Mouse (Mus musculus) right cerebral cortex, postnatal 10 days (tissue): ENCODE measurements around the gene Steap2.
A peak's percentile ranks its signal among the peaks of the same experiment; 100 is the strongest.
"Not testable (repeated sequence)": the region's sequence is repeated elsewhere in the genome, so short reads cannot be mapped to it uniquely, and the experiment has no call there.

Experiments used
- DNase-seq, 2 experiments: peaks; one replicate each; pipeline ENCODE4 v3.0.0; 2021; ENCODE audit warnings: low spot score in 2 of 2

The Steap2 gene

DNA sequence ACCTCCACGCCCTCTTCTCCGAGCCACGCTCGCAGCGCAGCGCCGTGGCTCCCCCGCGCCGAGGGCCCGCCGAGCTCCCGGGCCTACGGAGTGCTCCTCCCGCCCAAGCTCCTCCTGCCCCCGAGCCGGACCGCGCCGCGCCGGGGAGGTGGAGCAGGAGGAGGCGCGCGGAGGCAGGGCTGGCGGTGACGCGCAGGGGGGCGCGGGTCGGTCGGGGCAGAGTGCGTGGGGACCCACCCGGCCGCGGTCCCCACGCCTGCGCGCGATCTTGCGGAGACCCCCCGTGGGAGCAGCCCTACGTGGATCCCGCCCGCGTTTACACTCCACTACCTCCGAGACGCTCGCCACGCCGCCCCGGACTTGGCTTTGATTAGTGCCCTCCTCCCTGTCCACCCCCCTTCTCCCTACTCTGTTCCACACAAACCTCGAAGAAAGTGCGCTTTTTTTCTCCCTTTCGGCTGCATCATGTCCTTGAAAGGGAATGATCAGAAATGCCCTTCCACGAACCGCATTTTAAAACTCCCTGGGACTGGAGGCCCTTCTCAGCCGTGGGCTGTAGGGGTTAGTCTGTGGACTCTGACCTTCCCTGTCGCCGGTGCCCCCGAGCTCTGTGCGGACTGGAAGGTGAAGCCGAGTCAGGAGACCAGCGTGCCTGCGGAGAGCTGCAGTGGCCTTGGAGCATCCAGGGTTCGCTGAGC, at the start of gene Steap2:
Gene Steap2 (minus strand): TSS at position 623 of the 698 bp plus-strand sequence.
- DNase-seq: peak; percentile 34 to 58

- no peak for DNase-seq
These were observed 40.1 kb upstream of the Steap2 start for GRCm38 (mm10) chr5:5734445-5734844.

DNA sequence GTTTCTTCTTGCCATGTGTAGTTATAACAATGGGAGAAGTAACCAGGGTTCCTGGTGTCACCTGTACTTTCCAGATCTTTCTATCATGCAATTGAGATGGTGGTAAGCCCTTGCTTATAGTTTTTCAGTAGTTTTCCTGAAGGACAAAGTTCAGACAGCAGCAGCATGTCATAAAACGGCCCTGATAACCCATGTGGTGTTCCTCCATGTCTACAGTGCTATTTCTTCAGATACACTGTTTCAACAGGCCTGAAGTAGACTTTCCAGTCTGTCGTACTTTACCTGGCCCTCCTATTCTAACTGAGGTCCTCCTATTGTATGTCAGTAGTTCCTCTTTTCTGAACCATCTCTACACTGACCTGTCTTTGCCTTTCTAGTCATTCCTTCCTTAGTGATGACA, 38.5 kb upstream of the Steap2 start:
- no peak for DNase-seq

GRCm38 (mm10) chr5:5732208-5732607, 37.8 kb upstream of the Steap2 start:
- DNase-seq: no peak

GRCm38 (mm10) chr5:5729904-5730303, 35.5 kb upstream of the Steap2 start:
- DNase-seq: no peak

GRCm38 (mm10) chr5:5722217-5722616, 27.8 kb upstream of the Steap2 start:
- no peak for DNase-seq

GRCm38 (mm10) chr5:5711032-5711431, 16.7 kb upstream of the Steap2 start:
- DNase-seq: no peak

GRCm38 (mm10) chr5:5707341-5708278, 13.2 kb upstream of the Steap2 start:
- DNase-seq: no peak

DNA sequence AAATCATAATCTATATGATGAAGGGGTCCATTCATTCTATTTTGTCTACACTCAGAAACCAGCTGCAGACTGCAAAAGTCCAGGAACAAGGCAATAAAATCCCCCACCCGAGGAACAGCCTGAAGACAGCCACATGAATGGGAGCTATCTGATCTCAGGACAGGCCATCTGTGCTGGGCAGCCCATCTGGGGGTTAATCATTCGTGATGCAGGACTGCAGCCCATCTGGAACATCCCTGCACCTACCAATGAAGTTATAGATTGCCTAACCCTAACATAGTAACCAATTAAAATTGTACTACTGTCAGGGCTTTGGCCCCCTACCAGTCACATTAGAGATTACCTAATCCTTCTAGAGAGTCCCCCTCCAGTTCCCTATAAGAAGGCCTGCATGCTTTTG, 10.6 kb upstream of the Steap2 start:
- DNase-seq: no peak

DNA sequence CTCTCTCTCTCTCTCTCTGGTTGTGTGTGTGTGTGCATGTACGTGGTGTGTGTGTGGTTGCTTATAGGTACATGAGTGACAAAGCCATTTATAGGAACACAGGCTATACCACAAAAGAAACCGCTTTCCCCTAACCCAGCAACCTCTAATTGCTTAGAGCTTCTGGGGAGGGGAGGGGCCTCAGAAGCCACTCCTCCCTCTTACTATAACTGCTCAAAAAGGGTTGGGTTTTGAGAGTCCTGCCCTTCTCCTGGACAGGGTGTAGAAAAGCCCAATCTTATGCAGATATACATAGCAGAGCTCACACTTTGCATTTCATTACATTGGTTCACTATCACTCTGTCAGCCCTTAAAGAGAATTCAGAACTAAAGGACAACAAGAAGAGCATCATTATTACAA, 6.0 kb upstream of the Steap2 start:
- DNase-seq: no peak

DNA sequence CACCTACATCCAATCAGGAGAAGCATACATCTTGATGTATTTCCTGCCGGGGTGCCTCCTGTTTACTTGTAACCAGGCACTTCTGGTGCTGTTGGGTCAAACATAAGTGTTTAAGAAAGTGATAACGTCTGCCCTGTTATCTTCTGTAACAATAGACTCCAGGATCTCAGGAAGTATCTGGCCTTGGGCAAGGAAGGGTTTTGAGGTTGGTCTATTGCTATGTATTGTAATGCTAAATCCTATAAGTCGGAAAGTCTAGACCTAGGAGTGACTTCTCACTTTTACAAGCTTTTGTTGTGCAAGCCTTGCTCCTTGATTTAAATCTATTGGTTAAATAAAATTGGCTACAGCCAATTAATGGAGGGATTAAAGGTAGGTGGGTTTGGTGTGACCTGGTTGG, 4.5 kb upstream of the Steap2 start:
- DNase-seq: no peak

GRCm38 (mm10) chr5:5695401-5695942, 1.1 kb upstream of the Steap2 start:
- no peak for DNase-seq

DNA sequence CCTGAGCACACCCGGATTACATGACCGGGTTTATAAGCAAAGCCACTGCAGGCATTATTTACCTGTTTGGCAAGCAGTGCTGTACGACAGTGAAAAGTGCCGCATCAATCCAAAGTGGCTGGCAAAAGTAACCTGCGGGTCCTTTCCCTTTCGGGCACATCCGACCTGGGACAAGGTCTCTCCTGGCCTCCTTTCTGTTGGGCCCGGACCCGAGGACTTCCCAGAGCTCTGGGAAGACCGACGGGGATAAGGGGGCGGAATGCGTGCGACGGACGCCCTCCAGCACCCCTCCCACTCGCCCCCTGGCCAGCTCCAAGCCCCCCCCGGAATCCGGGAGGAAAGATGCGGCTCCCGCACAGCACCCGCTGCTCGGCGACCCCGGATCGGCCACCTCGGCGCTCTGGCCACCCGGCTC, 830 bp downstream of the Steap2 start:
- no peak for DNase-seq

DNA sequence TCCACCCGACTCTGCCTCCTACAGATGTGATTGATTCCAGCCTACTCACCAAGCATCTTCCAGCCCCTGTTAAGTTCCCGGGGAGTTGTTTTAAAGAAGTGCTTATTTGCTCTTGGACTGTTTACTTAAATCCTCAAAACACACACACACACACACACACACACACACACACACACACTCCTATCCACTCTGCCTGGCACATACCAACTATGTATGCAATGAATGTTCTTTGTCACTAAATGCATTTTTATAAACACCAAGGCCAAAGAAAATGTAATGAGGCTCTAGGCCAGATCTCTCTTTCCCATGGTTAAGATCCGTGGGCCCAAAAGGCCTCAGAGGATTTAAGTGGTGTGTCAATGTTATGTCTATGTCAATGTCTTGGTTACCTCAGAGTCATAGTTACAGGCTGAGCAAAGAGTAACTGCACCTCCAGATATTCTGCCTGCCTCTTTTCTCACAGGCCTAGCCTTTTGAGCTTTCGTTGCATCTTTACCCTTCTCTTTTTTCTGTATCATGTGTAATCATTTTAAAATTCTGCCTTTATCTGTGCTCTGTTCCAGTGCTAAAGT, 2.1 kb downstream of the Steap2 start:
- DNase-seq: no peak

- DNase-seq: no peak
These were observed 5.3 kb downstream of the Steap2 start for GRCm38 (mm10) chr5:5688945-5689540.

DNA sequence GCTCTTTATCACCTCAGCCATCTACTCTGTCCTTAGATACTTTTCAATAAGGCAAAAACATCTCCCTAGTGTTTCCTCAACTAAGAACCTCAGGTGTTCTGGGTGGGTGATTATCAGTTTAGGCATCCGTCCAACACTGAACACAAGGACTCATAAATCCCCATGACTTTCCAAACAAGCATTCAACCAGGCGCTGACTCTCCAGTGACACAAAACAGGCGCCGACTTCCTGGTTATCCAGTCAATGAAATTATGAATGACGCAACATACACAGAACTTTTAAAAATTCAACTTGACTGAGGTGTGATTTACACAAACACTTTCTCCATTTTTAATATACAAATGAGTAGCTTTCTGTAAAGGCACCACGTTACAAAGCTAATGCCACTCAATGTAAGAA, 6.2 kb downstream of the Steap2 start:
- no peak for DNase-seq

DNA sequence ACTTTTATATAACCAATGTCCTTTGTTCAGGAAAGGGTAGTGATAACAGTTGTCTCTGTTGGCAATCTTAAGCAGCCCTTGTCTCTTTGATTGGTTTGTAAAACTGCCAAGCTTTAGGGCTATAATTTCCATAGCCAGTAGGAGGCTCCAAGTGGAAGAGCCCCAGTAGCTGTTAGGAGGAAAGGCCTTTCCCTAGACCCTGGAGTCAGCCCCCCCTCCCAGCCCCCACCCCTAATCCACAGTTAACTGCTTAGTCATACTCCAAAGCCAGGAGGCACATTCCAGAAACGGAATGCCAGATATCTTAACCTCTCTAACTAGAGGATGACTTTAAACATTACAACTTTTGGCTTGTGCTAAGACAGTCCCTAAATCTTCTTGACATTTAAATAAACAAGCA, 7.4 kb downstream of the Steap2 start:
- no peak for DNase-seq

DNA sequence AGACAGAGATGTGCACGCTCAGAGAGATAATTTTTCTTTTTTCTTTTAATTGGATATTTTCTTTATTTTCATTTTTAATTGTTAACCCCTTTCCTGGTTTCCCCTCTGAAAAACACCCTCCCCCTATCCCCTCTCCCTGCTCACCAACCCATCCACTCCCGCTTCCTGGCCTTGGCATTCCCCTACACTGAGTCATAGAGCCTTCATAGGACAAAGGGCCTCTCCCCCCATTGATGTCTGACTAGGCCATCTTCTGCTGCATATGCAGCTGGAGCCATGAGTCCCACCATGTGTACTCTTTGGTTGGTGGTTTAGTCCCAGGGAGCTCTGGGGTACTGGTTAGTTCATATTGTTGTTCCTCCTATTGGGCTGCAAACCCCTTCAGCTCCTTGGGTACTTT, 9.4 kb downstream of the Steap2 start:
- not testable (repeated sequence) for DNase-seq

DNA sequence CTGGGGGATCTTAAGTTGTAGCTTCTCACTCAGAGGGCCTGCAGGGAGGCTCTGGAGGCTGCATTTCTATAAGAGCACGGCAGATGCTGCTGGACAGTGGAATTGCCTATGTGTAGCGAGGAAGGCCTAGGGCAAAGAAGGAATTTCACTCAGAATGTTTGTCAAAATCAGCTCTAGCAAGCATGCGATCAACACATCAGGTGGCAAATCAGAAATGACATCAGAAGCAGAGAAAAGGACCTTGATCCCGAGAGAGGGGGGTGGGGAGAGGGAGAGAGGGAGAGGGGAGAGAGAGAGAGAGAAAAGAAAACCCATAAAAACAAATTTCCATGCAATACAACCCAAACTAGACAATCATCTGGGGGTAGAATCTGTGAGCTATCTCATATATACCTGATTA, 11.1 kb downstream of the Steap2 start:
- DNase-seq: no peak

DNA sequence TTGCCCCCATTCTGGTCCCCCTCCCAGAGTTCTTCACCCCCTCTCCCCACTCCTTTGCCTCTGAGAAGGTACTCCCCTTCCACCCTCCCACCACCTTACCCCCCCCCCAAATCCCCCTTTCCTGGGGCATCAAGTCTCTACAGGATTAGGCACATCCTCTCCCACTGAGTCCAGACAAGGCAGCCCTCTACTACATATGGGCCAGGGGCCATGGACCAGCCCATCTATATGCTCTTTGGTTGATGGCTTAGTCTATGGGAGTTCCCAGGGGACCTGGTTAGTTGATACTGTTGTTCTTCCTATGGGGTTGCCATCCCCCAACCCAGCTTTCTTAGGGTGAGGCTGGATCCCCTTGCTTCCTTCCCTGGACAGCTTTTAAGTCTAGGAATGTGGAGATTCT, 14.9 kb downstream of the Steap2 start:
- DNase-seq: no peak

DNA sequence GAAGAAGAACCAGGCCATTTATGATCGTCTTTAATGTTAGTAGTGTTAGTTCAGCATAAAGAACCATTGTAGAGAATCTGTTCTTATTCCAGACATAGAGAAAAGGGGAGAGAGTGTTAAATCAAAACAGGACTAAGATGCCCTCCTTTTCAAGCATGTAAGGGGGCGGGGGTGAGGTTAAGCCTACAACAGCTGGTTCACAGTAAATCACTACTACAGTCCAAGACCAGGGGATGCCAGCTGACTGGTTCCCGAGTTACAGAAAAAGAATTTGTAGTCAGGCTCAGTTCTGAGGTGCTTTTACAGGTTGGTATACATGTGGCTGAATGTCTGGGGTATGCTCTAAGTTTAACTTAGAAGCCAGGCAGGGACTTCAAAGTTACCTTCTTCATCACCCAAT, 18.3 kb downstream of the Steap2 start:
- no peak for DNase-seq

- no peak for DNase-seq
These were observed 25.5 kb downstream of the Steap2 start for GRCm38 (mm10) chr5:5668920-5669319.
